Mouse (Mus musculus) G1E (cell line): ENCODE results near the gene Tmem109. TPM values are rescaled to one million over a fixed set of nuclear protein-coding genes. Genes with fewer than 3 reads are reported as not detected.

Experiments
- ATAC-seq: 2 replicates; pipeline ENCODE4 v1.8.0; 2016; ENCODE audit warnings: mild to moderate bottlenecking; ENCODE audit not compliant: insufficient number of reproducible peaks, poor library complexity, low FRiP score, severe bottlenecking; ENCODE audit errors: extremely low read depth
- DNase-seq: peaks from one replicate; pipeline ENCODE4 v3.0.0; 2012; ENCODE audit warnings: low spot score
- H3K27me3 ChIP-seq: 2 replicates; pipeline ENCODE4 v1.6.1; 2012; ENCODE audit warnings: mild to moderate bottlenecking, low read length, inconsistent platforms; ENCODE audit not compliant: insufficient read depth
- H3K36me3 ChIP-seq: replicated peaks from 2 replicates; pipeline ENCODE3; 2012; ENCODE audit warnings: mild to moderate bottlenecking, inconsistent platforms
- H3K4me1 ChIP-seq: 2 replicates; pipeline ENCODE4 v1.6.1; 2012; ENCODE audit warnings: low read depth, low read length, inconsistent platforms, mixed read lengths; ENCODE audit not compliant: insufficient read depth
- H3K4me3 ChIP-seq: 2 replicates; pipeline ENCODE4 v1.5.1; 2012; ENCODE audit warnings: low read depth, mild to moderate bottlenecking, inconsistent platforms, low read length, moderate library complexity, mixed read lengths
- H3K9me3 ChIP-seq: replicated peaks from 2 replicates; pipeline ENCODE4 v1.6.1; 2012; ENCODE audit warnings: inconsistent platforms
- CTCF ChIP-seq: IDR thresholded peaks from 2 replicates; pipeline ENCODE4 v1.5.1; 2012; ENCODE audit warnings: low read depth, low read length, inconsistent platforms, mixed read lengths
- GATA1 ChIP-seq: IDR thresholded peaks from 2 replicates; pipeline ENCODE4 v1.6.1; 2012; ENCODE audit warnings: borderline replicate concordance, low read length, inconsistent platforms, mixed read lengths
- GATA2 ChIP-seq: IDR thresholded peaks from 2 replicates; pipeline ENCODE4 v1.6.1; 2012; ENCODE audit warnings: low read depth, low read length, inconsistent platforms, borderline replicate concordance
- POLR2AphosphoS5 ChIP-seq: IDR thresholded peaks from 2 replicates; pipeline ENCODE4 v1.6.1; 2012; ENCODE audit warnings: low read depth, low read length, inconsistent platforms; ENCODE audit not compliant: insufficient replicate concordance
- TAL1 ChIP-seq: conservative IDR thresholded peaks from 2 replicates; pipeline ENCODE4 v1.6.1; 2012; ENCODE audit warnings: low read depth, low read length, inconsistent platforms, mixed read lengths
- polyA plus RNA-seq: library from polyadenylated mRNA; stranded (reverse); fragments of >175 nt; gene quantifications from 2 replicates; pipeline ENCODE4 v1.2.3, GENCODE M21; 2012
- total RNA-seq, 2 experiments: library from RNA; stranded (forward) in 1 of 2; stranded (reverse) in 1 of 2; fragments of 200-1000 nt in 1 of 2; fragments of >200 nt in 1 of 2; fragmentation: Nextera tagmentation in 1 of 2; gene quantifications; 2 replicates each; pipeline ENCODE4 v1.2.3; 2014 to 2017

Tmem109 gene
- total and polyA plus RNA-seq, 3 experiments = 6.8 to 12.2 (median 8.5) TPM

DNA sequence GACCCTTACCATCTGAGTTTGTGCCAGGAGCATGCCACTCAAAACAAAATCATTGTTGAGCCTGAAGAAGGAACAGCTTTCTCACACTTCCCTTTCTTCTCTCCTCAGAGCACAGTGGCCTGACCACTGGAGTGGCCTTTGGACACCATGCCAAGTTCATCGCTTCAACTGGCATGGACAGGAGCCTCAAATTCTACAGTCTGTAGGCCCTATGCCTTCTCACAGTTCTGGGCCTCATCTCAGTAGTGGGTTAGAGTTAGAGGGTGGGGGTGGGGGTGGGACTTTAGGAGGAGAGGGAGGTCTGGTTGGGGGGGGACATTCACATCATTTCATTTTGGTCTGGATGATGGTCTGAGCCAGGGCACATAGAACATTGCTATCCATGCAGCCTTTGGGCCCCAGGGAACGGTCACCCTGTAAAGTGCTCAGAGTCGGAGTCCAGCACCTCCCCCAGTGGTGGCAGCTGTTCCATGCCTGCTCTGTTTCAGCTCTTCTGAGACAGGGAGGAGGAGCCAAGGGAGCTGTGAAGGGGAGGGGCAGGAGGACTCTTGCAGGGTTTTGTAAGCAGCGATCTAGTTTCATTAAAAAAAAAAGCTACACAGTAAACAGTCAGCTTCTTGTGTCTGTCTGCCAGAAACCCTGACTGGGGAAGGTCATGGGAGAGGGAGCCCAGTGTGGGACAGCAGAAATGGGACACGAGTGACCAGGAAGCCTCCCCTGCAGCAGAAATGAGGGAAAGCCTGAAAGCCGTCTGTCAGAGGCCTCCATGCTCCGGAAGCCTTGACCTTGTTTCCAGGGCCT, 23.3 kb upstream of the Tmem109 start:
- peaks cover 27% of the 10 kb centered on the region for H3K4me1 ChIP-seq
- H3K4me3 ChIP-seq = no peak overlapping the region
- no peaks in the 10 kb centered on the region for H3K27me3 ChIP-seq
- ATAC-seq (no peak; the same call in 1 of the 2 replicates), DNase-seq (no peak)
- TF ChIP-seq CTCF (no peak), GATA2 (no peak), TAL1 (no peak), POLR2AphosphoS5 (no peak), GATA1 (no peak)
- H3K36me3 ChIP-seq = peaks cover 93% of the 10 kb centered on the region
- no peaks in the 10 kb centered on the region for H3K9me3 ChIP-seq

GRCm38 (mm10) chr19:10904512-10904911, 22.7 kb upstream of the Tmem109 start:
- TF ChIP-seq GATA2 (no peak), GATA1 (no peak), POLR2AphosphoS5 (no peak), TAL1 (no peak), CTCF (no peak)
- Histone ChIP-seq H3K9me3 (no peaks in the 10 kb centered on the region), H3K4me3 (no peak overlapping the region), H3K27me3 (no peaks in the 10 kb centered on the region), H3K36me3 (peaks cover 97% of the 10 kb centered on the region), H3K4me1 (peaks cover 27% of the 10 kb centered on the region)
- ATAC-seq (no peak), DNase-seq (no peak)

GRCm38 (mm10) chr19:10901046-10901445, 19.2 kb upstream of the Tmem109 start:
- ATAC-seq = no peak
- H3K9me3 ChIP-seq = no peaks in the 10 kb centered on the region

GRCm38 (mm10) chr19:10900315-10900714, 18.5 kb upstream of the Tmem109 start:
- peaks cover 56% of the 10 kb centered on the region for H3K4me1 ChIP-seq
- DNase-seq = no peak
- H3K9me3 ChIP-seq = no peaks in the 10 kb centered on the region
- H3K4me3 ChIP-seq = no peak overlapping the region
- no peaks in the 10 kb centered on the region for H3K27me3 ChIP-seq
- peaks cover 86% of the 10 kb centered on the region for H3K36me3 ChIP-seq
- no peak for TF ChIP-seq TAL1
- TF ChIP-seq CTCF = no peak
- TF ChIP-seq GATA1 = no peak
- TF ChIP-seq POLR2AphosphoS5 = no peak
- TF ChIP-seq GATA2 = no peak
- ATAC-seq = no peak

More at GRCm38 (mm10) chr19:10901046-10901445, 19.2 kb upstream of the Tmem109 start:
- no peaks in the 10 kb centered on the region for H3K27me3 ChIP-seq
- peaks cover 93% of the 10 kb centered on the region for H3K36me3 ChIP-seq
- H3K4me1 ChIP-seq = peaks cover 55% of the 10 kb centered on the region
- no peak overlapping the region for H3K4me3 ChIP-seq
- DNase-seq = no peak
- TF ChIP-seq POLR2AphosphoS5 = no peak
- TF ChIP-seq GATA1 = no peak
- no peak for TF ChIP-seq GATA2
- TF ChIP-seq CTCF = no peak
- no peak for TF ChIP-seq TAL1

- H3K36me3 ChIP-seq = peaks cover 57% of the 10 kb centered on the region
- H3K4me1 ChIP-seq = peaks cover 48% of the 10 kb centered on the region
- DNase-seq (no peak), ATAC-seq (no peak)
- no peaks in the 10 kb centered on the region for H3K9me3 ChIP-seq
- peak overlapping the region; percentile 88; the same call in 1 of the 2 replicates for H3K4me3 ChIP-seq
- TF ChIP-seq CTCF = no peak
- no peak for TF ChIP-seq GATA1
- TF ChIP-seq GATA2 = no peak
- no peak for TF ChIP-seq TAL1
- TF ChIP-seq POLR2AphosphoS5 = no peak
- H3K27me3 ChIP-seq = peaks cover 4% of the 10 kb centered on the region; the same call in 1 of the 2 replicates
Measured at GRCm38 (mm10) chr19:10897491-10897890, 15.7 kb upstream of the Tmem109 start.

GRCm38 (mm10) chr19:10896849-10897248, 15.0 kb upstream of the Tmem109 start:
- Histone ChIP-seq H3K36me3 (peaks cover 51% of the 10 kb centered on the region), H3K4me3 (peak overlapping the region; percentile 88; the same call in 1 of the 2 replicates), H3K4me1 (peaks cover 44% of the 10 kb centered on the region), H3K27me3 (peaks cover 4% of the 10 kb centered on the region; the same call in 1 of the 2 replicates), H3K9me3 (no peaks in the 10 kb centered on the region)
- DNase-seq = no peak
- TF ChIP-seq GATA1 = no peak
- TF ChIP-seq POLR2AphosphoS5 = no peak
- TF ChIP-seq TAL1 = no peak
- no peak for TF ChIP-seq GATA2
- no peak for TF ChIP-seq CTCF
- ATAC-seq = no peak
